Mouse (Mus musculus): ENCODE results near the gene Ranbp9. TPM values are rescaled to one million over a fixed set of nuclear protein-coding genes. Genes with fewer than 3 reads are reported as not detected.
"Not testable (repeated sequence)": the region's sequence is repeated elsewhere in the genome, so short reads cannot be mapped to it uniquely, and the experiment has no call there.

Gene Ranbp9
- total and polyA plus RNA-seq, 3 experiments = 17.1 to 25.9 TPM; not detected in 1

GRCm38 (mm10) chr13:43471861-43472260, 9.2 kb downstream of the Ranbp9 start:
- H3K27ac ChIP-seq (ENCODE audit: control insufficient read depth, low read depth, low read length); H3K9me3 ChIP-seq (replicated peaks; ENCODE audit: insufficient read depth, low read length); H3K4me3 ChIP-seq (ENCODE audit: control insufficient read depth in 1 of 2, insufficient read depth in 1 of 2, low read depth in 2 of 2, low read length in 2 of 2); H3K27me3 ChIP-seq (ENCODE audit: control insufficient read depth in 1 of 2, insufficient read depth in 2 of 2, low read length in 2 of 2); H3K9ac ChIP-seq (ENCODE audit: control insufficient read depth, low read depth, low read length, poor library complexity, severe bottlenecking): not testable (repeated sequence)
- peak; percentile 87 for TF ChIP-seq ZNF384 (IDR thresholded peaks at IDR 0.05; ENCODE audit: low read depth, low read length)
- H3K36me3 ChIP-seq (ENCODE audit: control insufficient read depth in 1 of 2, insufficient read depth in 2 of 2, low read length in 2 of 2) = peaks cover 5 to 21% of the 10 kb centered on the region in 2 experiments
- peaks cover 7 to 10% of the 10 kb centered on the region in 2 experiments for H3K4me1 ChIP-seq (ENCODE audit: control insufficient read depth in 1 of 2, insufficient read depth in 2 of 2, low read length in 2 of 2)
- DNase-seq (ENCODE audit: low read depth, low spot score) = peak; percentile 69
- H3K79me2 ChIP-seq (ENCODE audit: control insufficient read depth, insufficient read depth, low read length, poor library complexity) = peaks cover 74% of the 10 kb centered on the region

GRCm38 (mm10) chr13:43469607-43470006, 11.5 kb downstream of the Ranbp9 start:
- no peak overlapping the region for H3K27ac ChIP-seq (ENCODE audit: control insufficient read depth, low read depth, low read length)
- no peak for DNase-seq (ENCODE audit: low read depth, low spot score)
- no peak overlapping the region for H3K4me3 ChIP-seq (ENCODE audit: control insufficient read depth in 1 of 2, insufficient read depth in 1 of 2, low read depth in 2 of 2, low read length in 2 of 2)
- no peak overlapping the region for H3K9ac ChIP-seq (ENCODE audit: control insufficient read depth, low read depth, low read length, poor library complexity, severe bottlenecking)
- H3K36me3 ChIP-seq (ENCODE audit: control insufficient read depth in 1 of 2, insufficient read depth in 2 of 2, low read length in 2 of 2) = peaks cover 6 to 19% of the 10 kb centered on the region in 2 experiments
- H3K4me1 ChIP-seq (ENCODE audit: control insufficient read depth in 1 of 2, insufficient read depth in 2 of 2, low read length in 2 of 2) = peaks cover 7 to 10% of the 10 kb centered on the region in 2 experiments
- TF ChIP-seq ETS1 (IDR thresholded peaks at IDR 0.05; ENCODE audit: low read depth, low read length) (no peak), ZNF384 (IDR thresholded peaks at IDR 0.05; ENCODE audit: low read depth, low read length) (no peak), CTCF (IDR thresholded peaks at IDR 0.05 in 2 of 3, conservative IDR thresholded peaks at IDR 0.05 in 1 of 3; ENCODE audit: control insufficient read depth in 1 of 3, insufficient read depth in 1 of 3, low read depth in 2 of 3, low read length in 3 of 3, poor library complexity in 1 of 3, severe bottlenecking in 1 of 3) (no peak), HCFC1 (IDR thresholded peaks at IDR 0.05; ENCODE audit: low read depth, low read length) (no peak), POLR2AphosphoS5 (IDR thresholded peaks at IDR 0.05; ENCODE audit: borderline replicate concordance, low read depth, low read length) (no peak), GATA1 (IDR thresholded peaks at IDR 0.05; ENCODE audit: low read depth, low read length) (no peak), KAT2A (conservative IDR thresholded peaks at IDR 0.05; ENCODE audit: low read depth, low read length) (no peak), USF2 (IDR thresholded peaks at IDR 0.05; ENCODE audit: borderline replicate concordance in 1 of 2, insufficient read depth in 1 of 2, low read depth in 1 of 2, low read length in 2 of 2) (no peak), TBP (IDR thresholded peaks at IDR 0.05; ENCODE audit: low read depth, low read length) (no peak)
- no peaks in the 10 kb centered on the region for H3K9me3 ChIP-seq (replicated peaks; ENCODE audit: insufficient read depth, low read length)
- H3K79me2 ChIP-seq (ENCODE audit: control insufficient read depth, insufficient read depth, low read length, poor library complexity) = peaks cover 64% of the 10 kb centered on the region
- no peaks in the 10 kb centered on the region for H3K27me3 ChIP-seq (ENCODE audit: control insufficient read depth in 1 of 2, insufficient read depth in 2 of 2, low read length in 2 of 2)

GRCm38 (mm10) chr13:43464605-43465004, 16.5 kb downstream of the Ranbp9 start:
- no peaks in the 10 kb centered on the region for H3K9me3 ChIP-seq (replicated peaks; ENCODE audit: insufficient read depth, low read length)
- H3K9ac ChIP-seq (ENCODE audit: control insufficient read depth, low read depth, low read length, poor library complexity, severe bottlenecking) = no peak overlapping the region
- TF ChIP-seq POLR2A (IDR thresholded peaks at IDR 0.05; ENCODE audit: control insufficient read depth in 1 of 2, insufficient read depth in 1 of 2, low read depth in 1 of 2, low read length in 2 of 2, poor library complexity in 1 of 2) (no peak), GATA1 (IDR thresholded peaks at IDR 0.05; ENCODE audit: low read depth, low read length) (no peak), SMC3 (IDR thresholded peaks at IDR 0.05; ENCODE audit: low read depth, low read length) (no peak), MAX (IDR thresholded peaks at IDR 0.05; ENCODE audit: low read length) (no peak), MAFK (IDR thresholded peaks at IDR 0.05; ENCODE audit: borderline replicate concordance, low read depth, low read length) (no peak), RCOR1 (IDR thresholded peaks at IDR 0.05; ENCODE audit: low read depth, low read length) (no peak), EP300 (IDR thresholded peaks at IDR 0.05; ENCODE audit: low read depth in 1 of 2, low read length in 2 of 2) (no peak), ZNF384 (IDR thresholded peaks at IDR 0.05; ENCODE audit: low read depth, low read length) (no peak), ZKSCAN1 (IDR thresholded peaks at IDR 0.05; ENCODE audit: low read depth, low read length) (no peak), SIN3A (IDR thresholded peaks at IDR 0.05; ENCODE audit: low read length) (no peak), ZC3H11A (IDR thresholded peaks at IDR 0.05; ENCODE audit: low read depth, low read length) (no peak), TCF12 (IDR thresholded peaks at IDR 0.05; ENCODE audit: low read depth, low read length) (no peak), ETS1 (IDR thresholded peaks at IDR 0.05; ENCODE audit: low read depth, low read length) (no peak), NELFE (IDR thresholded peaks at IDR 0.05; ENCODE audit: low read depth, low read length) (no peak)
- no peak for DNase-seq (ENCODE audit: low read depth, low spot score)
- no peak overlapping the region for H3K27ac ChIP-seq (ENCODE audit: control insufficient read depth, low read depth, low read length)
- H3K27me3 ChIP-seq (ENCODE audit: control insufficient read depth in 1 of 2, insufficient read depth in 2 of 2, low read length in 2 of 2) = no peaks in the 10 kb centered on the region
- no peak overlapping the region for H3K4me3 ChIP-seq (ENCODE audit: control insufficient read depth in 1 of 2, insufficient read depth in 1 of 2, low read depth in 2 of 2, low read length in 2 of 2)
- peaks cover 0 to 2% of the 10 kb centered on the region in 2 experiments; a peak in 2 of 4 replicates for H3K4me1 ChIP-seq (ENCODE audit: control insufficient read depth in 1 of 2, insufficient read depth in 2 of 2, low read length in 2 of 2)
- H3K79me2 ChIP-seq (ENCODE audit: control insufficient read depth, insufficient read depth, low read length, poor library complexity) = peaks cover 37% of the 10 kb centered on the region
- peaks cover 4% of the 10 kb centered on the region in 2 experiments for H3K36me3 ChIP-seq (ENCODE audit: control insufficient read depth in 1 of 2, insufficient read depth in 2 of 2, low read length in 2 of 2)
